Mouse (Mus musculus) olfactory bulb, adult 2 months (tissue): Measurements from ENCODE around the gene Rrn3.

ENCODE experiments used
- CTCF ChIP-seq: fragments of 200-500 bp; IDR thresholded peaks from 2 replicates; pipeline ENCODE4 v1.5.1; 2012; ENCODE audit warnings: low read depth, mild to moderate bottlenecking, low read length, moderate library complexity; ENCODE audit not compliant: insufficient read depth
- POLR2A ChIP-seq: fragments of 200-500 bp; IDR thresholded peaks from 2 replicates; pipeline ENCODE4 v1.6.1; 2012; ENCODE audit warnings: mild to moderate bottlenecking, low read depth, low read length, moderate library complexity; ENCODE audit not compliant: insufficient read depth

- TF ChIP-seq CTCF (no peak), POLR2A (no peak)
Measured at GRCm38 (mm10) chr16:13826511-13826910, 46.0 kb downstream of the Rrn3 start.
